Mouse (Mus musculus): ENCODE data around the gene Gm5868. TPM values are rescaled to one million over a fixed set of nuclear protein-coding genes. Genes with fewer than 3 reads are reported as not detected.
"Not testable (repeated sequence)": the region's sequence is repeated elsewhere in the genome, so short reads cannot be mapped to it uniquely, and the experiment has no call there.

Gene Gm5868
- total RNA-seq (2017): not detected in 2 replicates

DNA sequence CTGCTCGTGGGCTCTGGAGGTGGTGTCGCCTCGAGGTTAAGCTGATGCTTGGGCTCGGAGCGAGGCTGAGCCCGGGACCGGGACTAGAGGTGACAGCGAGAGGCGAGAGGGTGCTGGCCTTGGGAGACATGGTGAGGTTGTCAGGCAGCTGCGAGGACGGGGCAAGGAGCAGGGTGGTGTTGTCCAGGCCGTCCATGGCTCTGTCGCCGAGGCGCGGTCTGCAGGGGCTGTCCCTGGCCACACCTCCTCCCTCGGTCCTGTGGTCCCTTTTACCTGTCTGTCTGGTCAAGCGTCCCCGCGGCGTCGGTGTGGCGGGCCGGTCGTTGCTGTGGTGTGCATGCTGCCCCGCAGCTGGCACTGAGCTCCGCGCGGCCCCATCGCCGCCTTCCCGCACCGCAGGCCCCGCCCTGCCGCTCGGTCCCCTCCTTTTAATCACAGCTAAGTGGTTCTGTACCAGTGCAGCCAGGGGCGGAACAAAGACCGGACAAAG lies at the start of gene Gm5868:
Gm5868 (minus strand) TSS at position 360 of the 490 bp plus-strand sequence.
- ATAC-seq (replicated peaks in 1 of 2; ENCODE audit: insufficient read depth in 1 of 2, low FRiP score in 2 of 2, low TSS enrichment in 1 of 2, low read depth in 1 of 2, poor library complexity in 2 of 2, severe bottlenecking in 2 of 2): peak in 1 of 2 experiments; percentile 38; a peak in 1 of 4 replicates

DNA sequence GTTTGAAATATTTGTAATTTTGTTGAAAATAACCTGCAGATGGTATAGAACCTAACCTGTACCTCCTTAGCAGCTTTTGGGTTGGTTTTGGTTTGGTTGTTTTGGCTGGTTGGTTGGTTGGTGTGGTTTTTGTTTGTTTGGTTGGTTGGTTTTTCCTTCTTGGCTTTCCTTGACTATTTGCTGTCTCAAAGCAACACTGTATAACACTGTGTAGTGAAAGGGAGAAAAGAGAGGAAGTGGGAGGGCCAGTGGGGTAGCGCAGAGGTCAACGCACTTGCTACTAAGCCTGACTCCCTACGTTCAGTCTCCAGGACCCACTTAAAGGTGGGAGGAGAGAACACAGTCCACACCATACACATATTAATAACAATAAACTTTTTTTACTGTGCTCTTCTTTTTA lies 49.2 kb upstream of the Gm5868 start:
- ATAC-seq (replicated peaks in 1 of 2; ENCODE audit: insufficient read depth in 1 of 2, low FRiP score in 2 of 2, low TSS enrichment in 1 of 2, low read depth in 1 of 2, poor library complexity in 2 of 2, severe bottlenecking in 2 of 2): 0 out of 4 replicates have a peak, but pooled peaks of 1 of the 2 experiments have one; percentile 18

DNA sequence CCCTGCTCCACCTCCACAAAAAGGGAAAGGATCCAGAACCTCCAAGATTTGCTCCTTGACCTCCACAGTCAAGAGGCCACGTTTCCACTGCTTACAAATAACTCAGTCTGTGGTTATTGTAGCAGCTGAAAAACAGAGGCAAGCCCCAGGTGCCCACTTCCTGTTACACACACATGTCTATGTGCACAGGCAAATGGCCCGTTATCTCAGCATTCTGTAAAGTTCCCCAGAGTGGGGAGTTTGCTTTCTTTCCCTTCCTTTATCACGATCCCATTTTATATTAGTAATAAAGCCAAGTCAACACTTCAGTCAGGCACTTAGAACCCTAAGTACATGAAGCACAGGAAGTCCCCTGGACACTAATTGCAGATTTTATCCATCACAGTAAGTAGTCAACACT lies 48.8 kb upstream of the Gm5868 start:
- ATAC-seq (replicated peaks in 1 of 2; ENCODE audit: insufficient read depth in 1 of 2, low FRiP score in 2 of 2, low TSS enrichment in 1 of 2, low read depth in 1 of 2, poor library complexity in 2 of 2, severe bottlenecking in 2 of 2): peak; percentile 80 to 85

DNA sequence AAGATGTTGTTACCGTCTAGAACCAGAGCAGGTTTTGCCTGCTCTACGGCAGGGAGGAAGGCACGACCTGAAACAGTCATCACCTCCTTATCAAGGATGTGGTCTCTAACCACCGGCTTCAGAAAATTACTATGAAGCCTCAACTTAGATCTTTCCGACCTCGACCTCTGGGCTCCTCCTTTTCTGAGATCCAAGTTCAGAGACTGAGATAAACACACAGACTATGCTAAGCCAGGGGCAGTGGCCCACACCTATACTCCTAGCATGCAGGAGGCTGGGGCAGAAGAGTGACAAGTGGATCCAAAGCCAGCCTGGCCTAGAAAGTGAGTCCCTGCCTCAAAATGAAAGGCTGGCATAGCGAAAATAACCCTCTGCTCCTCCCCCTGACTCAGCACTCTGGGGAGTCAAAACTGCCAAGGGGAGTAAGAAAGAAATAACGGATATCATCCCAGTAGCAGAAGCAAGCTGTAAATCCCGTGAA lies 47.5 kb upstream of the Gm5868 start:
- peak; percentile 17 to 33; a peak in 3 of 4 replicates for ATAC-seq (replicated peaks in 1 of 2; ENCODE audit: insufficient read depth in 1 of 2, low FRiP score in 2 of 2, low TSS enrichment in 1 of 2, low read depth in 1 of 2, poor library complexity in 2 of 2, severe bottlenecking in 2 of 2)

DNA sequence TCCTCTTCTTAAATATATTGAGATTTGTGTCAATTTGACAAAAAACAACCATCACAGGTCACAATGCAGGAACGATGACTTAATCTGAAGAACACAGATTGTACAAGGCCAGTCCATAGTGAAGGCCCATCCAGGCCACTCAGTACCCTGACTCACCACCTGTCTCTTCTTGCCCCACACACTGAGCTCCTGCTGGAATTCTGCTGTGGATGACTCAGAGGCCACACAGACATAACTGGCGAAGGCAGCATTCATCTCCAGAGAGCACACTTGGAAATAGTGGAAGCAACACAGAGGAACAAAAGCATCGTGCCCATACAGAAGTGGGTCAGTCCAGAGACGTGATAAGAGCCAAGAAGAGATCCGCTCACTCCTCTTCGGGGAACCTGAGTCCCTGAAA lies 42.7 kb upstream of the Gm5868 start:
- no peak for ATAC-seq (replicated peaks in 1 of 2; ENCODE audit: insufficient read depth in 1 of 2, low FRiP score in 2 of 2, low TSS enrichment in 1 of 2, low read depth in 1 of 2, poor library complexity in 2 of 2, severe bottlenecking in 2 of 2)

DNA sequence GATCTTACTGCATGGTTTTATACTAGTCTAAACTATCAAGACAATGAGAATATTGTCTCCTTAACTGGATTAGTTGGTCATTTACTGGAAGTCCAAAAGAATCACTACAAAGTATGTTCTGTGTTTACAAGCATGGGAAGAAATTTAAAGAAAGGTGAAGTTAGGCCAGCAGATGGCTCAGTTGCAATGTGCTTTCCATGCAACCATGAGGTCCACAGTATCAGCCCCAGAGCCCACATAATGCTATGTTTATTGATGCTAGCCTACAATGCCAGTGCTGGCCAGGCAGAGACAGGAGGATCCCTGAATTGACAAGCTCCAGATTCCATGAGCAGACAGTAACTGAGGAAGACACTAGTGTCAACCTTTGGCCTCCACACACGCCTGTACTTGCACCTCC lies 33.7 kb upstream of the Gm5868 start:
- no peak for ATAC-seq (replicated peaks in 1 of 2; ENCODE audit: insufficient read depth in 1 of 2, low FRiP score in 2 of 2, low TSS enrichment in 1 of 2, low read depth in 1 of 2, poor library complexity in 2 of 2, severe bottlenecking in 2 of 2)

DNA sequence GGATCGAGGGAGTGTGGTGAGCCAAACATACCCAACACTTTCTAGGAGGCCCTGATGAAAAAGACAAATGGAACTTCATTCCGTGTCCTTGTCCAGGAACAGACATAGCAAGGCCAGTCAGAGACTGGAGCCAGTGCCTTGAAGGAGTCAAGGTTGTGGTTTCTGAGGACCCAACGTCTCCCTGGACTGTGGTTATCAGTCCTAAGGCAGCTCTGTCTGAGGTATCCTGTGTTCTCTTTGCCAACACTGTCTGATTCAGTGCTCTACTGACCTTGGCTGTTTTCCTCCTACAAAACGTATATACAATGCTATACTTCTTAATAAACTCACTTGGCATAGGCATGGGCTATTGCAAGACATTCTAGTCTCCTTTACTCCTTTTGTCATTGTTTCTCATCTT lies 30.1 kb upstream of the Gm5868 start:
- no peak for ATAC-seq (replicated peaks in 1 of 2; ENCODE audit: insufficient read depth in 1 of 2, low FRiP score in 2 of 2, low TSS enrichment in 1 of 2, low read depth in 1 of 2, poor library complexity in 2 of 2, severe bottlenecking in 2 of 2)

DNA sequence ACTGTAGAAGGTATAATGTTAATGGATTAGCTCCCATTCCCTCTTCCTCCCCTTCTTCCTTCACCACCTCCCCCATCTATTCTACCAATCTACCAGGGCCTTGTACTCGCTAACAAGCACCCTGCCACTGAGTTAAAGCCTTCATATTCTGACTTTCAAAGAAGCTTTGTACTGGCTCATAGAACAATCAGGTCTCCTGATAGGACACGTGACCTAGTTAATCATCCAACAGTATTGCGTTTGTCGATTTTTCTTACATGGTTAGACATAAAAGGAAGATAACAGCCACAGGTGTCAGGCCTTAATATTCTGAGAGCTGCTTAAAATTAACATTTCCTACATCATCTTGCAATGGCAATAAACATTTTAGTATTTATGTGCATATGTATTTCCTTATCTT lies 15.8 kb upstream of the Gm5868 start:
- ATAC-seq (replicated peaks in 1 of 2; ENCODE audit: insufficient read depth in 1 of 2, low FRiP score in 2 of 2, low TSS enrichment in 1 of 2, low read depth in 1 of 2, poor library complexity in 2 of 2, severe bottlenecking in 2 of 2): no peak

DNA sequence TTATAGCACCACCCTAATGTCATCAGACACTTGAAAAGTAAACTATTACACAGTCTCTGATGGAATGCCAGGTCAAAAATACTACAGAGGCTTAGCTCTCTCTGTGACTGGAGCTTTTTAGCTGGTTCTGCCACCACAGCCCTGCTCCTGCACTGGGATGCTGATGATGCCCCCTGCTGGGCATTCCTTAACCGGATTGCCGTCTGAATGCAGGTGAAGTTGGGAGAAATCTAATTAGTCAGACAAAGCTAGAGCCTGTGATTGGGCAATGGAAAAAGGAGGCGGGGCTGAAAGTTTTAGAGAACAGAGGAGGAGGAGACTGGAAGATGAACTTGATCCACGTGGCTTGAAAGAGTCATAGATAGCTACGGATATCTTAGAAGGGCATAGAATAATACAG lies 13.7 kb upstream of the Gm5868 start:
- ATAC-seq (replicated peaks in 1 of 2; ENCODE audit: insufficient read depth in 1 of 2, low FRiP score in 2 of 2, low TSS enrichment in 1 of 2, low read depth in 1 of 2, poor library complexity in 2 of 2, severe bottlenecking in 2 of 2): peak; percentile 59 to 68

DNA sequence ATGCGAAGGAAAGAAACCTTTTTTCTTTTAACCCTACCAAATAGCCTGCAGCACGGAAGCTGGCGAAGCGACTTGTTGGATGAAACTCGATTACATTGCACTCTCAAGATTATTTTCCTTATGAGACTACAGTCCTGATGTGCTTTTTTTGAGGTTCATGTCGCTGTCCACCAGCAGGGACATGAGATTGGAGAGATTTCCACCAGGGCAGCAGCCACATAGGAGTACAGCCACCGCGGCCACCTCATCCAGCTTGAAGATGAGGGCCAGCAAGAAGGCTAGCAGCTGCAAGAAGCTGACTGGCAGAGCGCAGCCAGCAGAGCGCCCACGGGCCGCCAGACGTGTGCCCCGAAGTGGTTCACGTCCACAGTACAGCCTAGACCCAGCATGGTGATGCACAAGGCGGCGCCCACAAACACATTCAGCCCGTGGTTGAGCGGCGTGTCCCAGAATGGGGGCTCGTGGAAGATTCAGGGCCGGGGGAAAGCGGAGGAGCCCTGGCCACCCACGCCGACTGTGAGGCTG lies 622 bp downstream of the Gm5868 start:
- ATAC-seq (replicated peaks in 1 of 2; ENCODE audit: insufficient read depth in 1 of 2, low FRiP score in 2 of 2, low TSS enrichment in 1 of 2, low read depth in 1 of 2, poor library complexity in 2 of 2, severe bottlenecking in 2 of 2): not testable (repeated sequence)

DNA sequence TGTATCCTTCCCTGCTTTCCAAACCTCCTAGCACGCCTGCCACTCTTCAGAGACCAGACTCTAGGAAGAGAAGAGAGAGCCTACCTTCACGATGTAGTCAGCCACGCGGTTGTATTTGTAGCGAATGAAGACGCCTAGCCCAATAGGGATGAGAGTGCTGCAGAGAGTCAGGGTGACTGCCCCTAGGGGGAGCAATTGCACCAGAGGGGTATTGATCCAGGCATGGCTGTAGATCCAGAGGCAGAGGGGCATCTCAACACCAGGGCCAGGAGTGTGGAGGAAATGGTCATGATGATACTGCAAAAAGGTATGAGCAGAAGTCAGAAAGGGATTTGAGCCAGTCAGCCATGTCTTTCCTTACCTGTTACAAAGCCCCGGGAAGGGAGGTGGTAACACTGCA lies 1.2 kb downstream of the Gm5868 start:
- ATAC-seq (replicated peaks in 1 of 2; ENCODE audit: insufficient read depth in 1 of 2, low FRiP score in 2 of 2, low TSS enrichment in 1 of 2, low read depth in 1 of 2, poor library complexity in 2 of 2, severe bottlenecking in 2 of 2): peak; percentile 47 to 60; a peak in 3 of 4 replicates

DNA sequence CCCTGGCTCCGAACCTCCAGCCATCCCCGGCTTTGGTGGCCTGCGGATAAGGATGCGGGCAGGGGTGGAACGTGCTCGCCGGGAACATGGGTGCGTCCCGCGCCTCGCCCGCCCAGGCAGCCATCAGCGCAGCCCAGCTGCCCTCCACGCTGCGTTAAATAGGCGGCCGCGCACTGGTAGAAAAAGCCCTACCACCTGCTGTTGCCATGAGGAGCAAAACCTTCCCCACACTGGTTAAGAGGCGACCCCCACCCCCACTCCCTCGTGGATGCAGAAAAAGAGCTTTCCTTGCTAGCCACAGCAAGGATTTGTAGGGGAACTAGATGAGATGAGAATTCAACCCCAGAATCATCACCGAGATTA lies 6.4 kb downstream of the Gm5868 start, which contains the start of gene Zar1:
Zar1 (minus strand) TSS at position 285 of the 363 bp plus-strand sequence.
- ATAC-seq (replicated peaks in 1 of 2; ENCODE audit: insufficient read depth in 1 of 2, low FRiP score in 2 of 2, low TSS enrichment in 1 of 2, low read depth in 1 of 2, poor library complexity in 2 of 2, severe bottlenecking in 2 of 2): peak; percentile 5 to 13; a peak in 1 of 4 replicates

DNA sequence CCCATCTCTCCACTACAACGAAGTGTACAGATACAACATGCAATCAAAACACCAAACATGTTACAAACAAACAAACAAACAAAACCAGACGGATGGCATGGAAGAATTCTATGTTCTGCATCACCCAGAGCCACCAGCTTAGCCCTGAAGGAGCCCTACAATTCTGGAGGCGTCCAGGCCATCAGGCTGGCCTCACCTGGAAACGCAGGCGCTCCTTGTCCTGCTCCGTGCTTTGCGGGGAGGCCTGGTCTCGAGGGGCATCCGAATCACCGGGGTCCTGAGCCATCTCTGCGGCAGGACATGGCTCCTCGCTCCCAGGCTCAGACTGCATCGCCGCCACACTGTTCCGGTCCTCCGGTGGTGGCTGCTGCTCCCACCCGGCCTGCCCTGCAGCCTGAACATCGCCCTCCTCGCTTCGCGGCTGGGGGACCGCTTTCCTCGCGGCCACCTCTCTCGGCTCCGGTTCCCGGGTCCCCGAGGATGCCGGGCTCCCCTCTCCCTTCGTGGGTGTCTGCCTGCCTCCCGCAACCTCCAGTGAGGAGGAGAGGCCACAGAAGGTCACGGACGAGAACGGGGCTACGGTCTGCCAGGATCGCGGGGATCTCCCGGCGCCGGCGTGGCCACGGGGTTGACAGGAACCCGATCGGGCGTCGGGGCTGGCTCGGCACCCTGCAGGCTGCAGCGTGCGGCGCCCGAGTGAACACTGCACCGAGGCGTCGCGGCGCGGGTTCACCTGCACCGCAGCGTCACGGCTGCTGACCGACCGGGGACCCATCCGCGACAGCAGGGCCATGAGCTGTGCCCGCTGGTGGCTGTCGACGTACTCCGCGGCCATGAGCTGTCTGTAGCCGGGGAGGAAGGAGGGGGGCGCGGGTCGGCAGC lies 7.0 kb downstream of the Gm5868 start:
- peak; percentile 44 to 59 for ATAC-seq (replicated peaks in 1 of 2; ENCODE audit: insufficient read depth in 1 of 2, low FRiP score in 2 of 2, low TSS enrichment in 1 of 2, low read depth in 1 of 2, poor library complexity in 2 of 2, severe bottlenecking in 2 of 2)

DNA sequence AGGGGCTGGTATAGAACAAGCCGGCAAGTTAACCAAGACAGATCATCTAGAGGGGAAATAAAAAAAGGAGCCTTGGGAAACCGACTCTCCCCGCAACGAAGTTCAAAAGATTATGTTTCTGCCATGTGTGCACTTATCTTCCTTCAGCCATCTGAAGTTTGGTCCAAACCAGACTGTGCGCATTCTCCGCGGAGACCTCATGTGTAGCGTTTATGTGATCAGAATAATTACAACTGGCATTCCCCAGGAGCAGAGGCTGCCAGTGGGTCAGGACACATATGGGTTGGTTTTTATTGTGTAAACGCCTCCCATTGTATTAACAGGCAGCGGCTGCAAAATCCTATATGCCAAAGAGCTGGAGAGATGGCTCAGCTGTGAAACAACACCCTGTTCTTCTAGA lies 7.8 kb downstream of the Gm5868 start:
- not testable (repeated sequence) for ATAC-seq (replicated peaks in 1 of 2; ENCODE audit: insufficient read depth in 1 of 2, low FRiP score in 2 of 2, low TSS enrichment in 1 of 2, low read depth in 1 of 2, poor library complexity in 2 of 2, severe bottlenecking in 2 of 2)

DNA sequence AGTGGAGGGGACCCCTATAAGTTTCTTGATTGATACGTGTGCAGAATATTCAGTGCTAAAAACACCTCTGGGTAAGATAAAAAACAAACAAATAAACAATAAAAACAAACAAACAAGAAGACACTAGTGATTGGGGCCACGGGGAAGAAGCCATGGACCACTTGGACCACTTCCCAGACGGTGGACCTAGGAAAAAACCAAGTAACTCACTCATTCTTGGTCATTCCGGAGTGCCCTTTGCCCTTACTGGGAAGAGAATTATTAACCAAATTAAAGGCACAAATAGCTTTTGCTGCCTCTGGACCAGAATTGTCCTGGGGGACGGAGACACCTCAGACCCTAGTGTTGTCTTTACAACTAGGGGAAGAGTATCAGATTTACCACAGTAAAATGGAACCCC lies 21.7 kb downstream of the Gm5868 start:
- no peak for ATAC-seq (replicated peaks in 1 of 2; ENCODE audit: insufficient read depth in 1 of 2, low FRiP score in 2 of 2, low TSS enrichment in 1 of 2, low read depth in 1 of 2, poor library complexity in 2 of 2, severe bottlenecking in 2 of 2)

DNA sequence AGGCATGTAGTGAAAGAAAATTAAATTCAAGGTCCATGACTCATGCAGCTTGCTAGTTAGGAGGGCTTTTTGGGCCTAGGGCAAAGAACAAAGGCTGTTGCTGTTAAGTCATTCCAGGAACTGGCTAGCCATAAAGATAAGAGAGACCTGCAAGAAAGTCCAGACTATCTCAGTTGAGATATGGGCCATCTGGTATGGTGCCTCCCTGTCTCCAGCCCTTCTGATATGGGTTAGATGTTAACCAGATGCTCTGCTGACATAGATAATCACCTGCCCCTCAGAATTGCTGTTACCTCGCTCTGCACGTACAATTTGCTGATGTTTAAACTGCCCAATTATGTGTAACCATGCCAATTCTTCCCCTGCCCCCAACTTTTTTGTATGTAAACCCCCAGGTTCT lies 24.2 kb downstream of the Gm5868 start:
- ATAC-seq (replicated peaks in 1 of 2; ENCODE audit: insufficient read depth in 1 of 2, low FRiP score in 2 of 2, low TSS enrichment in 1 of 2, low read depth in 1 of 2, poor library complexity in 2 of 2, severe bottlenecking in 2 of 2): not testable (repeated sequence)

DNA sequence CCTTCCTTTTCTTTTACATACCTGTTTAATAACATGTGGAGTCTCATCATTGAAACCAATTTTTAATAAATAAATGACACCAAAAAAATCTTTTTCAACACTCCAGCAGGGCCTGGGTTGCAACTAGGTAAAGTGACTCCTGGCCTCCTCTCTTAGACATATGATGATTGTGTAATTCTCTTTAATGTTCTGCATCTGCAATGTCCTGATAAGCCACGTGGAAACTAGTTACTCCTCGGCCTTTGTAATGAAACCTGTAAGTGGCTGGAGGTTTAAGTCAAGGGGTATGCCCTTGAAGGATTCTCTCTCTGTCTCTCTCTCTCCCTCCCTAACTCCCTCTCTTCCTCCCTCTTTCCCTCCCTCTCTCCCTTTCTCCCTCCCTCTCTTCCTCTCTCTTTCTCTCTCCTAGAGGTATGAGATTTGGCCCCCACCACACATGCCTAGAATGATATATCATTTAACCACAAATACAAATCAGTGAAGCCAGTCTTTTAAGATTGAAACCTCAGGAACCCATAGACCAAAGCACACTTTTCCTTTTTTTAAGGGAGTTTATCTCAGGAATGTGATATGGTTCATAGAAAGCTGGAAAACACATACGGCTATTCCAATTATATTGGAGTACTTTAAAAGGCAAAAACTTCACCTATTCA lies 26.2 kb downstream of the Gm5868 start:
- ATAC-seq (replicated peaks in 1 of 2; ENCODE audit: insufficient read depth in 1 of 2, low FRiP score in 2 of 2, low TSS enrichment in 1 of 2, low read depth in 1 of 2, poor library complexity in 2 of 2, severe bottlenecking in 2 of 2): no peak

DNA sequence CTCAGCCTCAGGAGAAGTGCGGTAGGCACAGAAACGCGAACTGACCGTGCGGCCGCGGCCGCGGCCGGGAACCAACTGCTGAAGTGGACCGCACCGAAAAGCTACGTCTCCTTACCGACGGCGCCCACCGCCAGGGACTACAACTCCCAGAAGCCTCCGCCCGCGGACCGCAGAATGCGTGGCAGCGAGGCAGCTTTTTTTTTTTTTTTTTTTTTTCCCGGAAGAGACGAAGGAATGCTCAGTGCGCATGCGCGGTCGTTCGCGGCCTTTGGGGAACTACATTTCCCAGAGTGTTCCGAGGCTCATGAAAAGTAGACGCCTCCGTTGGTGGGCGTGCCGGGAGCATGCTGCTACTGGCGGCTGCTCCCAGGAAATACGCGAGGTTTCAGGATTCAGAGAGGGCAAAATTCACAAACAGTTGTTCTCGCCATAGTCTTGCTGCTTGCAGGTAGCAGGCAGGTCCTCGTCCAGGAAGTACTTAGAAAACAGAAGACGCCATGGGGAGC lies 27.8 kb downstream of the Gm5868 start, which contains the start of gene Nfxl1:
Nfxl1 (minus strand) TSS at position 141 of the 506 bp plus-strand sequence.
- peak; percentile 97 to 98 for ATAC-seq (replicated peaks in 1 of 2; ENCODE audit: insufficient read depth in 1 of 2, low FRiP score in 2 of 2, low TSS enrichment in 1 of 2, low read depth in 1 of 2, poor library complexity in 2 of 2, severe bottlenecking in 2 of 2)

Data from hematopoietic stem cell, adult 5-6 weeks (primary cell).